Mouse (Mus musculus) midbrain, embryonic 11.5 days (tissue): ENCODE measurements around the gene Mpc2. TPM values are rescaled to one million over a fixed set of nuclear protein-coding genes. Genes with fewer than 3 reads are reported as not detected.
A peak's percentile ranks its signal among the peaks of the same experiment; 100 is the strongest.

ENCODE experiments used
- ATAC-seq: fragments of 200-750 bp; cut with Nextera tagmentation; 2 replicates; pipeline ENCODE4 v1.8.0; 2017; ENCODE audit warnings: moderate TSS enrichment, moderate library complexity; ENCODE audit not compliant: low FRiP score
- DNase-seq: peaks from one replicate; pipeline ENCODE4 v3.0.0; 2015; ENCODE audit warnings: low spot score; ENCODE audit errors: missing footprints
- H3K27ac ChIP-seq: fragments of 300-500 bp; sonication (generic); 2 replicates; pipeline ENCODE4 v1.5.1; 2014; ENCODE audit warnings: low read depth, low read length
- H3K27me3 ChIP-seq: fragments of 300-500 bp; sonication (generic); 2 replicates; pipeline ENCODE4 v1.6.1; 2014; ENCODE audit warnings: mild to moderate bottlenecking, low read length, moderate library complexity, mixed read lengths; ENCODE audit not compliant: control insufficient read depth, insufficient read depth
- H3K36me3 ChIP-seq: fragments of 300-500 bp; sonication (generic); 2 replicates; pipeline ENCODE4 v1.6.1; 2014; ENCODE audit warnings: mild to moderate bottlenecking, low read length, moderate library complexity, mixed read lengths; ENCODE audit not compliant: control insufficient read depth, insufficient read depth
- H3K4me1 ChIP-seq: fragments of 300-500 bp; sonication (generic); 2 replicates; pipeline ENCODE4 v1.6.1; 2014; ENCODE audit warnings: low read length; ENCODE audit not compliant: control insufficient read depth, insufficient read depth
- H3K4me2 ChIP-seq: fragments of 300-500 bp; sonication (generic); 2 replicates; pipeline ENCODE4 v1.6.1; 2014; ENCODE audit warnings: mild to moderate bottlenecking, moderate library complexity
- H3K4me3 ChIP-seq: fragments of 300-500 bp; sonication (generic); 2 replicates; pipeline ENCODE4 v1.5.1; 2014; ENCODE audit warnings: low read depth, low read length
- H3K9ac ChIP-seq: fragments of 300-500 bp; sonication (generic); 2 replicates; pipeline ENCODE4 v1.6.1; 2014; ENCODE audit warnings: low read length
- H3K9me3 ChIP-seq: fragments of 300-500 bp; sonication (generic); 2 replicates; pipeline ENCODE4 v1.6.1; 2016; ENCODE audit warnings: low read length; ENCODE audit not compliant: control insufficient read depth
- WGBS: fragments of 180-500 bp; shearing (Covaris S2); extraction: QIAGEN DNeasy Blood & Tissue Kit; methylation state at CpG from one replicate; pipeline ENCODE4 v1.1.7; 2014; 5-methylcytosine and 5-hydroxymethylcytosine counted together
- polyA plus RNA-seq: library from polyadenylated mRNA; unstranded; fragments of >200 nt; fragmentation: Nextera tagmentation; extraction: Ambion mirVana; gene quantifications from 2 replicates; pipeline ENCODE4 v1.2.1, GENCODE M21; 2014

Mpc2 gene
- polyA plus RNA-seq, 1 experiment from 2014 or later = 123 TPM

- Histone ChIP-seq H3K4me1 (peaks cover 7% of the 10 kb centered on the region; the same call in 1 of the 2 replicates), H3K27ac (peak overlapping the region; percentile 74), H3K4me2 (peak overlapping the region; percentile 95), H3K36me3 (no peaks in the 10 kb centered on the region), H3K27me3 (no peaks in the 10 kb centered on the region), H3K9me3 (no peaks in the 10 kb centered on the region), H3K4me3 (peak overlapping the region; percentile 95), H3K9ac (peak overlapping the region; percentile 80)
- WGBS = under 1% methylated on average over 60 of the region's 60 CpGs
- DNase-seq = peak; percentile 95
- ATAC-seq = no peak
Observed at GRCm38 (mm10) chr1:165459503-165460181, 795 bp upstream of the Mpc2 start.

- WGBS = under 1% methylated on average over 41 of the region's 41 CpGs
- H3K9me3 ChIP-seq = no peaks in the 10 kb centered on the region
- peak overlapping the region; percentile 74 for H3K4me2 ChIP-seq
- H3K4me1 ChIP-seq = peaks cover 7% of the 10 kb centered on the region; the same call in 1 of the 2 replicates
- H3K27ac ChIP-seq = peak overlapping the region; percentile 74
- peak; percentile 100 for DNase-seq
- peak overlapping the region; percentile 95 for H3K4me3 ChIP-seq
- no peaks in the 10 kb centered on the region for H3K27me3 ChIP-seq
- peak overlapping the region; percentile 80 for H3K9ac ChIP-seq
- H3K36me3 ChIP-seq = no peaks in the 10 kb centered on the region
- peak; percentile 97 for ATAC-seq
Observed at GRCm38 (mm10) chr1:165460801-165461377, 452 bp downstream of the Mpc2 start.

- peak overlapping the region; percentile 95 for H3K4me3 ChIP-seq
- ATAC-seq = no peak
- H3K4me2 ChIP-seq = peak overlapping the region; percentile 74
- no peaks in the 10 kb centered on the region for H3K36me3 ChIP-seq
- WGBS = 3% methylated on average over 9 of the region's 9 CpGs
- H3K9me3 ChIP-seq = no peaks in the 10 kb centered on the region
- H3K27me3 ChIP-seq = no peaks in the 10 kb centered on the region
- H3K27ac ChIP-seq = no peak overlapping the region
- H3K4me1 ChIP-seq = peaks cover 7% of the 10 kb centered on the region; the same call in 1 of the 2 replicates
- H3K9ac ChIP-seq = peak overlapping the region; percentile 75
- no peak for DNase-seq
Observed at GRCm38 (mm10) chr1:165461681-165462080, 1.2 kb downstream of the Mpc2 start.

- Histone ChIP-seq H3K9me3 (no peaks in the 10 kb centered on the region), H3K4me2 (no peak overlapping the region), H3K4me3 (no peak overlapping the region), H3K36me3 (no peaks in the 10 kb centered on the region), H3K4me1 (peaks cover 7% of the 10 kb centered on the region; the same call in 1 of the 2 replicates), H3K9ac (no peak overlapping the region), H3K27me3 (no peaks in the 10 kb centered on the region), H3K27ac (no peak overlapping the region)
- WGBS = 91% methylated on average over 1 of the region's 1 CpGs
- DNase-seq (no peak), ATAC-seq (no peak)
Observed at GRCm38 (mm10) chr1:165462861-165463260, 2.4 kb downstream of the Mpc2 start.

- peaks cover 5% of the 10 kb centered on the region; the same call in 1 of the 2 replicates for H3K4me1 ChIP-seq
- no peaks in the 10 kb centered on the region for H3K27me3 ChIP-seq
- no peak overlapping the region for H3K4me2 ChIP-seq
- 92% methylated on average over 3 of the region's 3 CpGs for WGBS
- ATAC-seq (no peak), DNase-seq (no peak)
- H3K36me3 ChIP-seq = no peaks in the 10 kb centered on the region
- H3K9me3 ChIP-seq = no peaks in the 10 kb centered on the region
- no peak overlapping the region for H3K9ac ChIP-seq
- H3K4me3 ChIP-seq = no peak overlapping the region
- no peak overlapping the region for H3K27ac ChIP-seq
Observed at GRCm38 (mm10) chr1:165464574-165464973, 4.1 kb downstream of the Mpc2 start.

GRCm38 (mm10) chr1:165468971-165469370 is 8.5 kb downstream of the Mpc2 start:
- DNase-seq = no peak
- Histone ChIP-seq H3K36me3 (no peaks in the 10 kb centered on the region), H3K4me1 (no peaks in the 10 kb centered on the region), H3K4me2 (no peak overlapping the region), H3K9me3 (no peaks in the 10 kb centered on the region), H3K9ac (no peak overlapping the region), H3K4me3 (no peak overlapping the region), H3K27ac (no peak overlapping the region), H3K27me3 (no peaks in the 10 kb centered on the region)
- ATAC-seq = no peak

GRCm38 (mm10) chr1:165469717-165470116 is 9.3 kb downstream of the Mpc2 start:
- H3K4me3 ChIP-seq = no peak overlapping the region

GRCm38 (mm10) chr1:165471490-165471889 is 11.1 kb downstream of the Mpc2 start:
- Histone ChIP-seq H3K9me3 (no peaks in the 10 kb centered on the region), H3K4me2 (no peak overlapping the region), H3K27ac (no peak overlapping the region), H3K27me3 (no peaks in the 10 kb centered on the region), H3K36me3 (no peaks in the 10 kb centered on the region), H3K4me1 (no peaks in the 10 kb centered on the region), H3K4me3 (no peak overlapping the region), H3K9ac (no peak overlapping the region)
- ATAC-seq (no peak), DNase-seq (no peak)
- WGBS = 90% methylated on average over 1 of the region's 1 CpGs

More at GRCm38 (mm10) chr1:165469717-165470116, 9.3 kb downstream of the Mpc2 start:
- DNase-seq (no peak), ATAC-seq (no peak)
- H3K27me3 ChIP-seq = no peaks in the 10 kb centered on the region
- no peaks in the 10 kb centered on the region for H3K9me3 ChIP-seq
- no peak overlapping the region for H3K9ac ChIP-seq
- no peaks in the 10 kb centered on the region for H3K36me3 ChIP-seq
- H3K4me1 ChIP-seq = no peaks in the 10 kb centered on the region
- H3K27ac ChIP-seq = no peak overlapping the region
- no peak overlapping the region for H3K4me2 ChIP-seq

GRCm38 (mm10) chr1:165484688-165485233 is 24.3 kb downstream of the Mpc2 start, which contains the start of gene Adcy10:
Gene Adcy10 (plus strand): TSS chr1:165485183.
- no peak within 1 kb of the TSS for H3K4me3 ChIP-seq
- H3K27me3 ChIP-seq = no peaks in the 10 kb centered on the region
- H3K9ac ChIP-seq = no peak within 1 kb of the TSS
- H3K4me1 ChIP-seq = no peaks in the 10 kb centered on the region
- no peaks in the 10 kb centered on the region for H3K36me3 ChIP-seq
- no peak for ATAC-seq
- 93% methylated on average over 8 of the region's 8 CpGs for WGBS
- no peak for DNase-seq
- H3K9me3 ChIP-seq = no peaks in the 10 kb centered on the region
- H3K27ac ChIP-seq = no peak within 1 kb of the TSS
- H3K4me2 ChIP-seq = no peak within 1 kb of the TSS
